Comparison of ENCODE assay signal across 20 mouse cellular contexts in genomic region chr5:37261734-37262133, GRCm38 (mm10). TPM values are rescaled to one million over a fixed set of nuclear protein-coding genes. Genes with fewer than 3 reads are reported as not detected.
DNase-seq lines count a peak whose midpoint lies in the region; ATAC-seq and TF ChIP-seq lines count a peak whose summit lies in the region.
"Had no signal": no experiment of that assay in that cellular context is flagged by ENCODE, and none has a peak within 500 bp of the region (broad histone marks: within the 10 kb centered on the region; RNA-seq: fewer than 3 reads in every experiment).

No protein-coding gene starts in this region.

- no peak overlapping the region for H3K4me3 ChIP-seq in left cerebral cortex, adult 2 months
- no peak overlapping the region for H3K4me3 ChIP-seq in forebrain, embryonic 14.5 days (ENCODE audit: low read depth, low read length)
- H3K4me3 ChIP-seq in hindbrain, embryonic 14.5 days (replicated peaks; ENCODE audit: low read length), result no peak overlapping the region
- no peak overlapping the region for H3K4me3 ChIP-seq in neural tube, embryonic 15.5 days (replicated peaks)
- H3K4me3 ChIP-seq in intestine, embryonic 15.5 days (replicated peaks), result no peak overlapping the region
- H3K4me3 ChIP-seq in intestine, embryonic 16.5 days (ENCODE audit: low read length), result no peak overlapping the region
- H3K4me3 ChIP-seq: embryonic facial prominence, embryonic 13.5 days; heart, embryonic 10.5 days had no signal

- intact Hi-C loops in left cerebral cortex, adult 2 months (cut with DNase I), result no loop called here
- intact Hi-C loops in left cerebral cortex, postnatal 14 days (cut with DNase I), result no loop called here
- intact Hi-C loops in gastrocnemius, postnatal 14 days (cut with DNase I; ENCODE audit: low total_unique reads), result no loop called here

- ATAC-seq in forebrain, embryonic 14.5 days, result peak; percentile 57
- peak; percentile 35; the same call in 1 of the 2 replicates for ATAC-seq in hindbrain, embryonic 14.5 days (ENCODE audit: low FRiP score)
- peak; percentile 26; the same call in 1 of the 2 replicates for ATAC-seq in neural tube, embryonic 15.5 days (ENCODE audit: low FRiP score)
- no peak for ATAC-seq in intestine, embryonic 15.5 days
- ATAC-seq in intestine, embryonic 16.5 days, result no peak

- no peak for DNase-seq in left cerebral cortex, adult 2 months (ENCODE audit: extremely low spot score in 1 of 2, low spot score in 2 of 2)
- DNase-seq in left cerebral cortex, postnatal 14 days (ENCODE audit: low spot score in 2 of 2), result no peak
- peak; percentile 47 for DNase-seq in forebrain, embryonic 14.5 days (ENCODE audit: low spot score)
- no peak for DNase-seq in hindbrain, embryonic 14.5 days (ENCODE audit: low spot score)
- DNase-seq in gastrocnemius, postnatal 14 days, result no peak
- DNase-seq: cerebellum, adult 11-12 months; gastrocnemius, postnatal 25 days; heart, postnatal 14 days; kidney, adult 11 months; kidney, postnatal 10 days; layer of hippocampus, adult 9-11 months; lung, adult 2 months; thymus, postnatal 4 days had no signal

- H3K27me3 ChIP-seq in forebrain, embryonic 14.5 days (replicated peaks; ENCODE audit: control insufficient read depth, insufficient read depth, low read length), result no peaks in the 10 kb centered on the region
- H3K27me3 ChIP-seq in hindbrain, embryonic 14.5 days (ENCODE audit: control insufficient read depth, insufficient read depth, low read length), result no peaks in the 10 kb centered on the region
- no peaks in the 10 kb centered on the region for H3K27me3 ChIP-seq in neural tube, embryonic 15.5 days (replicated peaks)
- no peaks in the 10 kb centered on the region for H3K27me3 ChIP-seq in intestine, embryonic 15.5 days (replicated peaks)
- no peaks in the 10 kb centered on the region for H3K27me3 ChIP-seq in intestine, embryonic 16.5 days (replicated peaks; ENCODE audit: control insufficient read depth, insufficient read depth, low read length)
- H3K27me3 ChIP-seq: embryonic facial prominence, embryonic 13.5 days had no signal

- H3K4me1 ChIP-seq in forebrain, embryonic 14.5 days (ENCODE audit: control insufficient read depth, insufficient read depth, low read length), result peaks cover 11% of the 10 kb centered on the region
- peaks cover 28% of the 10 kb centered on the region for H3K4me1 ChIP-seq in hindbrain, embryonic 14.5 days (replicated peaks; ENCODE audit: control insufficient read depth, insufficient read depth, low read length)
- H3K4me1 ChIP-seq in neural tube, embryonic 15.5 days, result peaks cover 52% of the 10 kb centered on the region
- no peaks in the 10 kb centered on the region for H3K4me1 ChIP-seq in intestine, embryonic 15.5 days (replicated peaks)
- H3K4me1 ChIP-seq in intestine, embryonic 16.5 days (ENCODE audit: control insufficient read depth, insufficient read depth, low read length), result no peaks in the 10 kb centered on the region
- H3K4me1 ChIP-seq: embryonic facial prominence, embryonic 13.5 days had no signal

- 62% methylated on average over 5 of the region's 5 CpGs for WGBS in forebrain, embryonic 14.5 days
- 42% methylated on average over 5 of the region's 5 CpGs for WGBS in hindbrain, embryonic 14.5 days
- WGBS in neural tube, embryonic 15.5 days, result 29% methylated on average over 5 of the region's 5 CpGs
- 57% methylated on average over 5 of the region's 5 CpGs for WGBS in intestine, embryonic 15.5 days
- 54% methylated on average over 5 of the region's 5 CpGs for WGBS in intestine, embryonic 16.5 days

- H3K4me2 ChIP-seq in forebrain, embryonic 14.5 days (ENCODE audit: low read length), result no peak overlapping the region
- H3K4me2 ChIP-seq in hindbrain, embryonic 14.5 days (replicated peaks), result no peak overlapping the region
- no peak overlapping the region for H3K4me2 ChIP-seq in neural tube, embryonic 15.5 days
- H3K4me2 ChIP-seq in intestine, embryonic 15.5 days (replicated peaks), result no peak overlapping the region
- H3K4me2 ChIP-seq in intestine, embryonic 16.5 days (ENCODE audit: low read depth, low read length), result no peak overlapping the region
- H3K4me2 ChIP-seq: embryonic facial prominence, embryonic 13.5 days had no signal

- no peak overlapping the region for H3K9ac ChIP-seq in forebrain, embryonic 14.5 days (ENCODE audit: low read length)
- no peak overlapping the region for H3K9ac ChIP-seq in hindbrain, embryonic 14.5 days
- H3K9ac ChIP-seq in neural tube, embryonic 15.5 days (replicated peaks), result no peak overlapping the region
- H3K9ac ChIP-seq in intestine, embryonic 15.5 days, result no peak overlapping the region
- no peak overlapping the region for H3K9ac ChIP-seq in intestine, embryonic 16.5 days (ENCODE audit: low read depth, low read length)
- H3K9ac ChIP-seq: embryonic facial prominence, embryonic 13.5 days had no signal

- TF ChIP-seq CTCF in left cerebral cortex, adult 2 months (IDR thresholded peaks at IDR 0.05), result no peak

- H3K36me3 ChIP-seq in forebrain, embryonic 14.5 days (ENCODE audit: control insufficient read depth, insufficient read depth, low read length), result peaks cover 16% of the 10 kb centered on the region
- peaks cover 23% of the 10 kb centered on the region for H3K36me3 ChIP-seq in hindbrain, embryonic 14.5 days (replicated peaks; ENCODE audit: control insufficient read depth, insufficient read depth)
- H3K36me3 ChIP-seq in neural tube, embryonic 15.5 days, result peaks cover 17% of the 10 kb centered on the region; the same call in 1 of the 2 replicates
- H3K36me3 ChIP-seq in intestine, embryonic 15.5 days, result no peaks in the 10 kb centered on the region
- no peaks in the 10 kb centered on the region for H3K36me3 ChIP-seq in intestine, embryonic 16.5 days (ENCODE audit: control insufficient read depth, insufficient read depth, low read length)
- H3K36me3 ChIP-seq: embryonic facial prominence, embryonic 13.5 days; heart, embryonic 10.5 days had no signal

- peak overlapping the region; percentile 55; the same call in 1 of the 2 replicates for H3K27ac ChIP-seq in left cerebral cortex, adult 2 months
- H3K27ac ChIP-seq in forebrain, embryonic 14.5 days (ENCODE audit: low read depth, low read length), result no peak overlapping the region
- H3K27ac ChIP-seq in hindbrain, embryonic 14.5 days, result 0 out of 2 replicates have a peak overlapping the region, but pooled peaks have one; percentile 20
- no peak overlapping the region for H3K27ac ChIP-seq in neural tube, embryonic 15.5 days (replicated peaks)
- H3K27ac ChIP-seq in intestine, embryonic 15.5 days, result no peak overlapping the region
- no peak overlapping the region for H3K27ac ChIP-seq in intestine, embryonic 16.5 days (ENCODE audit: low read length)
- H3K27ac ChIP-seq: embryonic facial prominence, embryonic 13.5 days; heart, embryonic 10.5 days had no signal

- H3K9me3 ChIP-seq in forebrain, embryonic 14.5 days (replicated peaks; ENCODE audit: control insufficient read depth, low read length), result no peaks in the 10 kb centered on the region
- no peaks in the 10 kb centered on the region for H3K9me3 ChIP-seq in hindbrain, embryonic 14.5 days (ENCODE audit: control insufficient read depth, low read length)
- no peaks in the 10 kb centered on the region for H3K9me3 ChIP-seq in neural tube, embryonic 15.5 days (replicated peaks)
- H3K9me3 ChIP-seq in intestine, embryonic 15.5 days, result no peaks in the 10 kb centered on the region
- H3K9me3 ChIP-seq in intestine, embryonic 16.5 days (ENCODE audit: control insufficient read depth, low read length), result no peaks in the 10 kb centered on the region
- H3K9me3 ChIP-seq: embryonic facial prominence, embryonic 13.5 days; heart, embryonic 10.5 days had no signal

RNA-seq across cellular contexts. Expression of gene Crmp1, which starts 20.0 kb away (rescaled TPM):
- 100 to 1,000 TPM; 186 to 190 TPM for total RNA-seq in left cerebral cortex, adult 2 months (2021)
- total RNA-seq in left cerebral cortex, postnatal 14 days (2021), result 100 to 1,000 TPM; 376 to 387 TPM
- polyA plus RNA-seq in forebrain, embryonic 14.5 days (2014; fragmentation: Nextera tagmentation; extraction: Ambion mirVana), result 654 and 880 TPM in 2 replicates
- polyA plus RNA-seq in hindbrain, embryonic 14.5 days (2014; fragmentation: Nextera tagmentation; extraction: Ambion mirVana), result 907 and 1,000 TPM in 2 replicates
- 679 and 807 TPM in 2 replicates for polyA plus RNA-seq in neural tube, embryonic 15.5 days (2015; fragmentation: Nextera tagmentation; extraction: Ambion mirVana)
- 1 to 10 TPM in 1 of 2 experiments, under 1 TPM in 1; 0.58 to 1.0 TPM for total RNA-seq in gastrocnemius, postnatal 14 days (2021)
- polyA plus RNA-seq in intestine, embryonic 15.5 days (2015; fragmentation: Nextera tagmentation; extraction: Ambion mirVana), result 32.2 and 33.6 TPM in 2 replicates
- 25.2 and 26.0 TPM in 2 replicates for polyA plus RNA-seq in intestine, embryonic 16.5 days (2015; fragmentation: Nextera tagmentation; extraction: Ambion mirVana)
- total RNA-seq: common myeloid progenitor, adult 5-6 weeks; liver, adult 2 months had no signal
- polyA plus RNA-seq: liver, adult 2 months had no signal

Comparison
In these comparisons a context has a peak if more than half of its experiments do, and no peak if none do; other contexts are left out.
1. H3K27ac ChIP-seq: peak in left cerebral cortex, adult 2 months (single experiment) and hindbrain, embryonic 14.5 days (single experiment); none in forebrain, embryonic 14.5 days (single experiment), neural tube, embryonic 15.5 days (single experiment), intestine, embryonic 15.5 days (single experiment) and intestine, embryonic 16.5 days (single experiment).
2. ATAC-seq: peak in forebrain, embryonic 14.5 days (single experiment), hindbrain, embryonic 14.5 days (single experiment) and neural tube, embryonic 15.5 days (single experiment); none in intestine, embryonic 15.5 days (single experiment) and intestine, embryonic 16.5 days (single experiment).
3. RNA of gene Crmp1, which starts 20.0 kb away (polyA plus RNA-seq): 907 to 1,000 TPM in hindbrain, embryonic 14.5 days, 679 to 807 TPM in neural tube, embryonic 15.5 days and 654 to 880 TPM in forebrain, embryonic 14.5 days; 32.2 to 33.6 TPM in intestine, embryonic 15.5 days and 25.2 to 26.0 TPM in intestine, embryonic 16.5 days; every median in the first group is over 10 times any median in the second.